Mouse (Mus musculus) heart, embryonic 12.5 days (tissue): Measurements from ENCODE around the gene Sema6c. TPM values are rescaled to one million over a fixed set of nuclear protein-coding genes. Genes with fewer than 3 reads are reported as not detected.
"Not testable (repeated sequence)": the region's sequence is repeated elsewhere in the genome, so short reads cannot be mapped to it uniquely, and the experiment has no call there.

Source experiments
- ATAC-seq: fragments of 200-750 bp; cut with Nextera tagmentation; 2 replicates; pipeline ENCODE4 v1.8.0; 2017; ENCODE audit warnings: moderate TSS enrichment, moderate library complexity; ENCODE audit not compliant: insufficient number of reproducible peaks, low FRiP score
- H3K27ac ChIP-seq: fragments of 300-500 bp; sonication (generic); 2 replicates; pipeline ENCODE4 v1.5.1; 2016; ENCODE audit warnings: mild to moderate bottlenecking, moderate library complexity; ENCODE audit not compliant: poor library complexity, severe bottlenecking
- H3K27me3 ChIP-seq: fragments of 300-500 bp; sonication (generic); replicated peaks from 2 replicates; pipeline ENCODE4 v1.6.1; 2016; ENCODE audit warnings: mild to moderate bottlenecking, moderate library complexity
- H3K36me3 ChIP-seq: fragments of 300-500 bp; sonication (generic); 2 replicates; pipeline ENCODE4 v1.6.1; 2016; ENCODE audit warnings: mild to moderate bottlenecking, moderate library complexity
- H3K4me1 ChIP-seq: fragments of 300-500 bp; sonication (generic); replicated peaks from 2 replicates; pipeline ENCODE4 v1.6.1; 2016; ENCODE audit warnings: mild to moderate bottlenecking
- H3K4me2 ChIP-seq: fragments of 300-500 bp; sonication (generic); 2 replicates; pipeline ENCODE4 v1.6.1; 2016; ENCODE audit warnings: mild to moderate bottlenecking, moderate library complexity
- H3K4me3 ChIP-seq: fragments of 300-500 bp; sonication (generic); 2 replicates; pipeline ENCODE4 v1.5.1; 2016; ENCODE audit warnings: mild to moderate bottlenecking
- H3K9ac ChIP-seq: fragments of 300-500 bp; sonication (generic); 2 replicates; pipeline ENCODE4 v1.6.1; 2016; ENCODE audit warnings: mild to moderate bottlenecking, moderate library complexity
- H3K9me3 ChIP-seq: fragments of 300-500 bp; sonication (generic); replicated peaks from 2 replicates; pipeline ENCODE4 v1.6.1; 2016; ENCODE audit warnings: mild to moderate bottlenecking, moderate library complexity
- WGBS: fragments of 180-500 bp; shearing (Covaris S2); methylation state at CpG from one replicate; pipeline ENCODE4 v1.1.7; 2016; 5-methylcytosine and 5-hydroxymethylcytosine counted together
- polyA plus RNA-seq: library from polyadenylated mRNA; unstranded; fragments of >200 nt; fragmentation: Nextera tagmentation; extraction: Ambion mirVana; gene quantifications from 2 replicates; pipeline ENCODE4 v1.2.1, GENCODE M21; 2016

The Sema6c gene
- 3.6 and 5.5 TPM in 2 replicates for polyA plus RNA-seq

- under 1% methylated on average over 65 of the region's 66 CpGs for WGBS
- peak; percentile 94 for ATAC-seq
- Histone ChIP-seq H3K27me3 (peaks cover 13% of the 10 kb centered on the region; the same call in 1 of the 2 replicates), H3K9ac (peak within 1 kb of the TSS; percentile 87), H3K27ac (peak within 1 kb of the TSS; percentile 9; the same call in 1 of the 2 replicates), H3K9me3 (no peaks in the 10 kb centered on the region), H3K4me2 (peak within 1 kb of the TSS; percentile 98), H3K36me3 (no peaks in the 10 kb centered on the region), H3K4me1 (peaks cover 45% of the 10 kb centered on the region), H3K4me3 (peak within 1 kb of the TSS; percentile 62)
Measured at GRCm38 (mm10) chr3:95159987-95160963, at the start of gene Sema6c. TSS of gene Sema6c (plus strand) at chr3:95160457.

- whole genome bisulfite sequencing: under 1% methylated on average over 54 of the region's 54 CpGs
Measured at GRCm38 (mm10) chr3:95110911-95111726, 49.1 kb upstream of the Sema6c start, which contains the start of gene Vps72. TSS of gene Vps72 (plus strand) at chr3:95111022.

GRCm38 (mm10) chr3:95112760-95113159 is 47.5 kb upstream of the Sema6c start:
- peaks cover 28% of the 10 kb centered on the region for H3K36me3 ChIP-seq
- no peaks in the 10 kb centered on the region for H3K27me3 ChIP-seq
- H3K9ac ChIP-seq: no peak overlapping the region
- ATAC-seq: no peak
- H3K4me3 ChIP-seq: 0 out of 2 replicates have a peak overlapping the region, but pooled peaks have one; percentile 22
- 96% methylated on average over 1 of the region's 1 CpGs for WGBS
- H3K4me1 ChIP-seq: peaks cover 16% of the 10 kb centered on the region
- H3K27ac ChIP-seq: no peak overlapping the region
- no peaks in the 10 kb centered on the region for H3K9me3 ChIP-seq
- no peak overlapping the region; the same call in 1 of the 2 replicates for H3K4me2 ChIP-seq

More at GRCm38 (mm10) chr3:95110911-95111726, 49.1 kb upstream of the Sema6c start, which contains the start of gene Vps72:
- peaks cover 16% of the 10 kb centered on the region for H3K4me1 ChIP-seq
- peaks cover 19% of the 10 kb centered on the region for H3K36me3 ChIP-seq
- peak within 1 kb of the TSS; percentile 97 for H3K27ac ChIP-seq
- H3K4me3 ChIP-seq: peak within 1 kb of the TSS; percentile 84
- H3K27me3 ChIP-seq: no peaks in the 10 kb centered on the region
- no peaks in the 10 kb centered on the region for H3K9me3 ChIP-seq
- peak within 1 kb of the TSS; percentile 64 for H3K4me2 ChIP-seq
- ATAC-seq: peak; percentile 76
- H3K9ac ChIP-seq: peak within 1 kb of the TSS; percentile 83

DNA sequence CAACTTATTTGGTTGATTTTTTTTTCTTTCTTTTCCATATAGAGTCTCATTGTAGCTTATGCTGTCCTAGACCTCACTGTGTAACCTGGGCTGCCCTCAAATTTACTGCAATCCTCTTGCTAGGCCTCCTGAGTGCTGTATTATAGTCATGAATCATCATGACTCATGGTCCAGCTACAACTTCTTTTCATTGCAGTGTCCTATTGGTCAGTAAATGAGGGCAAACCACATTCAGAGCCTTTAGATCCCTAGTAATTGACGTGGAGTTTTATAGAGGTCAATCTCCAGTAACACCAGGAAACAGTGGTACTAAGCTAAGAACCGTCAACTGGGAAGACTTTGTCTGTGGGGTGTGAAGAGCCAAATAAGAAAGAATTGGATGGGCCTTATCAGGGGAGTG is 42.5 kb upstream of the Sema6c start:
- WGBS: 84% methylated on average over 2 of the region's 2 CpGs
- no peak for ATAC-seq
- no peaks in the 10 kb centered on the region for H3K9me3 ChIP-seq
- no peak overlapping the region for H3K4me3 ChIP-seq
- no peak overlapping the region for H3K4me2 ChIP-seq
- H3K4me1 ChIP-seq: peaks cover 1% of the 10 kb centered on the region; the same call in 1 of the 2 replicates
- H3K9ac ChIP-seq: no peak overlapping the region
- H3K36me3 ChIP-seq: peaks cover 75% of the 10 kb centered on the region
- H3K27ac ChIP-seq: no peak overlapping the region
- H3K27me3 ChIP-seq: no peaks in the 10 kb centered on the region

DNA sequence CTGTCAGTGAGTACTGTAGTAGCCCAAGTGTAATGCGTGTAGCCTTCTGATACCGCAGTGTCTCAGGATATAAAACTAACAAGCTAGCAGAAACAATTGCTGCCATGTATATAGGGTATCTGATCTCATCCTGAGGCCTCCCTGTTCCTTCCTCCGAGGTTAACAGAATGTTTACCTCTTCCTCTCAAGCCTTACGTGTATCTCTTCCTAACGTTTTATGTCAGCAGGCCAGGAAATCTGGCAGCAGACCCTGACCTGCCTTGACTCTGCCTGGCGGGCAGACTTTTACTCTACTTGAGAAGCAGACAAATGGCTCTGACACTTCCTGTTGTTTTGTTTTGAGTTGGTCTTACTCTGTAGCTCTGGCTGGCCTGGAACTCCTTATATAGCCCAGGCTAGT is 38.7 kb upstream of the Sema6c start:
- Histone ChIP-seq H3K4me3 (no peak overlapping the region), H3K36me3 (peaks cover 55% of the 10 kb centered on the region), H3K27me3 (no peaks in the 10 kb centered on the region), H3K4me1 (peaks cover 14% of the 10 kb centered on the region), H3K9me3 (no peaks in the 10 kb centered on the region), H3K9ac (no peak overlapping the region), H3K4me2 (no peak overlapping the region), H3K27ac (peak overlapping the region; percentile 50)
- peak; percentile 41; the same call in 1 of the 2 replicates for ATAC-seq
- 52% methylated on average over 6 of the region's 6 CpGs for WGBS

- Histone ChIP-seq H3K27me3 (no peaks in the 10 kb centered on the region), H3K4me1 (peaks cover 14% of the 10 kb centered on the region), H3K4me3 (no peak within 1 kb of the TSS), H3K36me3 (peaks cover 40% of the 10 kb centered on the region), H3K4me2 (no peak within 1 kb of the TSS), H3K9ac (0 out of 2 replicates have a peak within 1 kb of the TSS, but pooled peaks have one; percentile 8), H3K27ac (peak within 1 kb of the TSS; percentile 22; the same call in 1 of the 2 replicates), H3K9me3 (no peaks in the 10 kb centered on the region)
- ATAC-seq: no peak; the same call in 1 of the 2 replicates
- WGBS: 53% methylated on average over 6 of the region's 6 CpGs
Measured at GRCm38 (mm10) chr3:95124246-95124645, 36.0 kb upstream of the Sema6c start, which contains the start of gene Tmod4. TSS of gene Tmod4 (plus strand) at chr3:95124476.

DNA sequence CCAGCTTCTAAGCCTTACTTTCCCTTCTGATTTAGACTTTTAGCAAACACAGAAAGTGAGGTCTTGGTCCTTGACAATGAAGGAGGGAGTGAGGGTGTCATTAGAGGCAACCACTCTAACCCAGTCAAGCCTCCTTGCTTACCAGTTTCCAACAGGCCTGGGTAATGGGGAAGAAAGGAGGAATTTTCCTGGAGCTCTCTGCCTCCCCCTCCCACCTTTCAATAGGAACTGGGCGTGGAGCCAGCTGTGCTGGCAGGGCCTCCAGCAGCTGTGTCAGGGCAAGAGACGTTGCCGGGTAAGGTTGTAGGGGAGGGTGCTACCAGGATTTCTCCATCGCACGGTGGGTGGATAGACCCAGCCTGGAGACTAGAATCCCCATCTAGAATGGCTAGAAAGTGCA is 35.3 kb upstream of the Sema6c start:
- Histone ChIP-seq H3K4me1 (peaks cover 14% of the 10 kb centered on the region), H3K4me3 (no peak overlapping the region), H3K4me2 (no peak overlapping the region), H3K9me3 (no peaks in the 10 kb centered on the region), H3K27ac (no peak overlapping the region; the same call in 1 of the 2 replicates), H3K27me3 (no peaks in the 10 kb centered on the region), H3K36me3 (peaks cover 40% of the 10 kb centered on the region), H3K9ac (0 out of 2 replicates have a peak overlapping the region, but pooled peaks have one; percentile 8)
- peak; percentile 65; the same call in 1 of the 2 replicates for ATAC-seq
- 16% methylated on average over 5 of the region's 5 CpGs for WGBS

GRCm38 (mm10) chr3:95129226-95129651 is 31.0 kb upstream of the Sema6c start:
- no peak for ATAC-seq
- peaks cover 30% of the 10 kb centered on the region for H3K36me3 ChIP-seq
- no peak overlapping the region for H3K4me3 ChIP-seq
- no peaks in the 10 kb centered on the region for H3K9me3 ChIP-seq
- no peak overlapping the region for H3K4me2 ChIP-seq
- no peak overlapping the region for H3K27ac ChIP-seq
- no peak overlapping the region for H3K9ac ChIP-seq
- H3K4me1 ChIP-seq: peaks cover 18% of the 10 kb centered on the region
- WGBS: 63% methylated on average over 6 of the region's 6 CpGs
- H3K27me3 ChIP-seq: no peaks in the 10 kb centered on the region

DNA sequence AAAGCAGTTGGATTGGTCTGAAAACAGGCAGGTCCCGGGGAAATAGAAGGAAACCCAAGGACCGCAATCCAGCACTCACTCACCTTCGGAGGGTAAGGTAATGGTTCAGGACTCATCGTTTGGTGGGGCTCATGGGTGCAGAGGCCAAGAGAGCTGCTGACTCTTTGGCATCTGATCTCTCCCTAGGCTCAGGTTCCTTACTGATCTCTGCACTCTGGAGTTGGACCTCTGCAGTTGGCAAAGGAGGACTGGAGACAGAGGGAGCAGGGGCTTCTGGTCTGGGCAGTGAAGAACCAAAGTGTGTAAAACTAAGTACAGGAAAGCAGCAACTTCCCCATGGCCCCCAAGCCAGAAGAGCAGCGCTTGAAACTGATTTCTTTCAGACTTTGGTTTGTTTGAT is 30.2 kb upstream of the Sema6c start:
- no peak overlapping the region for H3K4me2 ChIP-seq
- no peaks in the 10 kb centered on the region for H3K27me3 ChIP-seq
- 87% methylated on average over 5 of the region's 5 CpGs for WGBS
- no peak overlapping the region for H3K9ac ChIP-seq
- H3K4me1 ChIP-seq: peaks cover 13% of the 10 kb centered on the region
- H3K9me3 ChIP-seq: no peaks in the 10 kb centered on the region
- no peak overlapping the region for H3K27ac ChIP-seq
- H3K36me3 ChIP-seq: peaks cover 30% of the 10 kb centered on the region
- ATAC-seq: no peak
- H3K4me3 ChIP-seq: no peak overlapping the region

- not testable (repeated sequence) for ATAC-seq, H3K4me3 ChIP-seq
- 78% methylated on average over 2 of the region's 2 CpGs for WGBS
Measured at GRCm38 (mm10) chr3:95132389-95132788, 27.9 kb upstream of the Sema6c start.

More at GRCm38 (mm10) chr3:95132389-95132788, 27.9 kb upstream of the Sema6c start:
- not testable (repeated sequence) for H3K27ac ChIP-seq, H3K9me3 ChIP-seq, H3K27me3 ChIP-seq, H3K4me2 ChIP-seq, H3K9ac ChIP-seq
- H3K4me1 ChIP-seq: peaks cover 19% of the 10 kb centered on the region
- H3K36me3 ChIP-seq: peaks cover 30% of the 10 kb centered on the region
